Mouse (Mus musculus) MEL (cell line): ENCODE data around the gene Ccl5. TPM values are rescaled to one million over a fixed set of nuclear protein-coding genes. Genes with fewer than 3 reads are reported as not detected.

Source experiments
- DNase-seq: peaks from one replicate; pipeline ENCODE4 v3.0.0; 2011; ENCODE audit warnings: low read depth, low spot score
- H3K27ac ChIP-seq: 2 replicates; pipeline ENCODE4 v1.5.1; 2012; ENCODE audit warnings: low read depth, mild to moderate bottlenecking, control low read depth, low read length, moderate library complexity; ENCODE audit not compliant: control insufficient read depth
- H3K27me3 ChIP-seq, 2 experiments: fragments of 150-350 bp in 1 of 2; sonication (generic) in 1 of 2; 2 replicates each; pipeline ENCODE4 v1.6.1; 2012; ENCODE audit warnings: low read length in 2 of 2, mild to moderate bottlenecking in 2 of 2, improper control_type of control experiment in 1 of 2, moderate library complexity in 1 of 2; ENCODE audit not compliant: insufficient read depth in 2 of 2, control insufficient read depth in 1 of 2
- H3K36me3 ChIP-seq, 2 experiments: 2 replicates each; pipeline ENCODE4 v1.6.1; 2012 to 2014; ENCODE audit warnings: low read length in 2 of 2, improper control_type of control experiment in 1 of 2, inconsistent platforms in 1 of 2, mild to moderate bottlenecking in 1 of 2; ENCODE audit not compliant: insufficient read depth in 2 of 2, control insufficient read depth in 1 of 2
- H3K4me1 ChIP-seq, 2 experiments: fragments of 150-350 bp in 1 of 2; sonication (generic) in 1 of 2; 2 replicates each; pipeline ENCODE4 v1.6.1; 2012; ENCODE audit warnings: low read length in 2 of 2, improper control_type of control experiment in 1 of 2, mild to moderate bottlenecking in 1 of 2; ENCODE audit not compliant: insufficient read depth in 2 of 2, control insufficient read depth in 1 of 2
- H3K4me3 ChIP-seq, 2 experiments: fragments of 150-350 bp in 1 of 2; sonication (generic) in 1 of 2; 2 replicates each; pipeline ENCODE4 v1.5.1; 2012; ENCODE audit warnings: low read depth in 2 of 2, low read length in 2 of 2, mild to moderate bottlenecking in 2 of 2, moderate library complexity in 2 of 2, control low read depth in 1 of 2, improper control_type of control experiment in 1 of 2; ENCODE audit not compliant: control insufficient read depth in 1 of 2, insufficient read depth in 1 of 2
- H3K79me2 ChIP-seq: 2 replicates; pipeline ENCODE4 v1.6.1; 2012; ENCODE audit warnings: mild to moderate bottlenecking, low read length, moderate library complexity; ENCODE audit not compliant: control insufficient read depth, poor library complexity, insufficient read depth
- H3K9ac ChIP-seq: 2 replicates; pipeline ENCODE4 v1.6.1; 2012; ENCODE audit warnings: low read depth, mild to moderate bottlenecking, control low read depth, low read length, moderate library complexity; ENCODE audit not compliant: control insufficient read depth, poor library complexity, severe bottlenecking
- H3K9me3 ChIP-seq: fragments of 150-350 bp; sonication (generic); replicated peaks from 2 replicates; pipeline ENCODE4 v1.6.1; 2012; ENCODE audit warnings: mild to moderate bottlenecking, low read length, improper control_type of control experiment, moderate library complexity; ENCODE audit not compliant: insufficient read depth
- CHD1 ChIP-seq: IDR thresholded peaks from 2 replicates; pipeline ENCODE4 v1.6.1; 2012; ENCODE audit warnings: low read depth, mild to moderate bottlenecking, inconsistent platforms, low read length, improper control_type of control experiment
- CHD2 ChIP-seq: IDR thresholded peaks from 2 replicates; pipeline ENCODE4 v1.6.1; 2011; ENCODE audit warnings: low read length, improper control_type of control experiment
- E2F4 ChIP-seq: IDR thresholded peaks from 2 replicates; pipeline ENCODE4 v1.6.1; 2011; ENCODE audit warnings: low read depth, low read length, improper control_type of control experiment, borderline replicate concordance
- ELF1 ChIP-seq: IDR thresholded peaks from 2 replicates; pipeline ENCODE4 v1.6.1; 2014; ENCODE audit warnings: low read depth, mild to moderate bottlenecking, inconsistent platforms, low read length, improper control_type of control experiment, moderate library complexity
- ETS1 ChIP-seq: IDR thresholded peaks from 2 replicates; pipeline ENCODE4 v1.6.1; 2012; ENCODE audit warnings: low read depth, mild to moderate bottlenecking, inconsistent platforms, low read length, improper control_type of control experiment, moderate library complexity
- JUND ChIP-seq: IDR thresholded peaks from 2 replicates; pipeline ENCODE4 v1.6.1; 2011; ENCODE audit warnings: low read depth, mild to moderate bottlenecking, improper control_type of control experiment, low read length
- MAFK ChIP-seq: IDR thresholded peaks from 2 replicates; pipeline ENCODE4 v1.6.1; 2011; ENCODE audit warnings: low read depth, mild to moderate bottlenecking, low read length, improper control_type of control experiment, borderline replicate concordance
- NRF1 ChIP-seq: IDR thresholded peaks from 2 replicates; pipeline ENCODE4 v1.6.1; 2014; ENCODE audit warnings: low read depth, mild to moderate bottlenecking, inconsistent platforms, low read length, improper control_type of control experiment, moderate library complexity; ENCODE audit not compliant: poor library complexity, insufficient read depth, severe bottlenecking
- POLR2A ChIP-seq, 2 experiments: IDR thresholded peaks; 2 replicates each; pipeline ENCODE4 v1.6.1; 2011 to 2012; ENCODE audit warnings: low read length in 2 of 2, mild to moderate bottlenecking in 2 of 2, control low read depth in 1 of 2, improper control_type of control experiment in 1 of 2, low read depth in 1 of 2, moderate library complexity in 1 of 2; ENCODE audit not compliant: control insufficient read depth in 1 of 2, insufficient read depth in 1 of 2, poor library complexity in 1 of 2
- SIN3A ChIP-seq: IDR thresholded peaks from 2 replicates; pipeline ENCODE4 v1.6.1; 2012; ENCODE audit warnings: low read length, improper control_type of control experiment, inconsistent platforms
- SMC3 ChIP-seq: IDR thresholded peaks from 2 replicates; pipeline ENCODE4 v1.6.1; 2011; ENCODE audit warnings: low read depth, low read length, improper control_type of control experiment
- TAL1 ChIP-seq: IDR thresholded peaks from 2 replicates; pipeline ENCODE4 v1.6.1; 2012; ENCODE audit warnings: mild to moderate bottlenecking, inconsistent platforms, low read length, moderate library complexity, mixed read lengths
- TBP ChIP-seq: IDR thresholded peaks from 2 replicates; pipeline ENCODE4 v1.8.0; 2011; ENCODE audit warnings: low read depth, low read length, improper control_type of control experiment
- TCF12 ChIP-seq: IDR thresholded peaks from 2 replicates; pipeline ENCODE4 v1.6.1; 2014; ENCODE audit warnings: low read depth, mild to moderate bottlenecking, inconsistent platforms, low read length, improper control_type of control experiment, moderate library complexity
- USF2 ChIP-seq, 2 experiments: IDR thresholded peaks; 2 replicates each; pipeline ENCODE4 v1.6.1; 2011 to 2012; ENCODE audit warnings: improper control_type of control experiment in 2 of 2, low read length in 2 of 2, borderline replicate concordance in 1 of 2, inconsistent platforms in 1 of 2, low read depth in 1 of 2, mild to moderate bottlenecking in 1 of 2; ENCODE audit not compliant: insufficient read depth in 1 of 2
- ZC3H11A ChIP-seq: IDR thresholded peaks from 2 replicates; pipeline ENCODE4 v1.6.1; 2012; ENCODE audit warnings: low read depth, mild to moderate bottlenecking, inconsistent platforms, low read length, improper control_type of control experiment
- ZMIZ1 ChIP-seq: IDR thresholded peaks from 2 replicates; pipeline ENCODE4 v1.6.1; 2012; ENCODE audit warnings: low read depth, mild to moderate bottlenecking, inconsistent platforms, low read length, improper control_type of control experiment, moderate library complexity
- ZNF384 ChIP-seq: IDR thresholded peaks from 2 replicates; pipeline ENCODE4 v1.6.1; 2012; ENCODE audit warnings: low read depth, mild to moderate bottlenecking, inconsistent platforms, low read length, improper control_type of control experiment
- polyA plus RNA-seq, 2 experiments: library from polyadenylated mRNA; stranded (reverse) in 1 of 2; unstranded in 1 of 2; fragments of >175 nt in 1 of 2; fragments of >200 nt in 1 of 2; gene quantifications; 2 replicates each; pipeline versions ENCODE4 v1.2.1 to v1.2.4; 2012; ENCODE audit warnings: low replicate concordance in 2 of 2, low read depth in 1 of 2; ENCODE audit not compliant: insufficient read length in 2 of 2, insufficient read depth in 1 of 2, missing spikeins in 1 of 2
- total RNA-seq: library from RNA; depleted of rRNA; stranded (reverse); fragments of 300-350 nt; gene quantifications from 2 replicates; pipeline ENCODE4 v1.2.3, GENCODE M21; 2012

The Ccl5 gene
- total and polyA plus RNA-seq, 3 experiments = 0.56 TPM; not detected in 2

GRCm38 (mm10) chr11:83568061-83568460 is 37.7 kb upstream of the Ccl5 start:
- no peak for TF ChIP-seq NRF1
- no peak for DNase-seq
- no peak overlapping the region for H3K27ac ChIP-seq

GRCm38 (mm10) chr11:83567311-83567710 is 37.0 kb upstream of the Ccl5 start:
- Histone ChIP-seq H3K9ac (no peak overlapping the region), H3K79me2 (no peaks in the 10 kb centered on the region), H3K27ac (no peak overlapping the region), H3K4me1 (peaks cover 27 to 28% of the 10 kb centered on the region in 2 experiments), H3K4me3 (no peak overlapping the region), H3K27me3 (no peaks in the 10 kb centered on the region), H3K36me3 (peaks cover 0 to 30% of the 10 kb centered on the region in 2 experiments; a peak in 2 of 4 replicates), H3K9me3 (no peaks in the 10 kb centered on the region)
- DNase-seq = no peak
- TF ChIP-seq USF2 (IDR thresholded peaks at IDR 0.05; ENCODE audit: borderline replicate concordance in 1 of 2, insufficient read depth in 1 of 2, low read depth in 1 of 2, low read length in 2 of 2) (no peak), TCF12 (no peak), TAL1 (no peak), SIN3A (no peak), SMC3 (no peak)

More at GRCm38 (mm10) chr11:83568061-83568460, 37.7 kb upstream of the Ccl5 start:
- no peak overlapping the region for H3K9ac ChIP-seq
- peaks cover 30 to 34% of the 10 kb centered on the region in 2 experiments for H3K4me1 ChIP-seq
- H3K36me3 ChIP-seq = peaks cover 0 to 36% of the 10 kb centered on the region in 2 experiments; a peak in 2 of 4 replicates
- H3K79me2 ChIP-seq = no peaks in the 10 kb centered on the region
- H3K9me3 ChIP-seq = no peaks in the 10 kb centered on the region
- no peak overlapping the region for H3K4me3 ChIP-seq
- no peaks in the 10 kb centered on the region for H3K27me3 ChIP-seq

GRCm38 (mm10) chr11:83566617-83567016 is 36.3 kb upstream of the Ccl5 start:
- H3K4me3 ChIP-seq = no peak overlapping the region
- no peaks in the 10 kb centered on the region for H3K9me3 ChIP-seq
- no peaks in the 10 kb centered on the region for H3K79me2 ChIP-seq
- DNase-seq = no peak
- peaks cover 22 to 25% of the 10 kb centered on the region in 2 experiments for H3K4me1 ChIP-seq
- H3K9ac ChIP-seq = no peak overlapping the region
- H3K27ac ChIP-seq = no peak overlapping the region
- H3K27me3 ChIP-seq = no peaks in the 10 kb centered on the region
- H3K36me3 ChIP-seq = peaks cover 0 to 25% of the 10 kb centered on the region in 2 experiments; a peak in 2 of 4 replicates
- TF ChIP-seq TBP (no peak), CHD1 (no peak), TCF12 (no peak), ZMIZ1 (no peak), ZC3H11A (no peak), CHD2 (no peak), POLR2A (IDR thresholded peaks at IDR 0.05; ENCODE audit: control insufficient read depth in 1 of 2, insufficient read depth in 1 of 2, low read depth in 1 of 2, low read length in 2 of 2, poor library complexity in 1 of 2) (no peak), JUND (no peak), E2F4 (no peak), MAFK (no peak), ELF1 (no peak), ZNF384 (no peak), ETS1 (no peak)
- TF ChIP-seq, all 39 proteins: peak for 0
